Mouse (Mus musculus): ENCODE measurements at regions not wholly inside any gene's neighbourhood (a gene's known extent, or its start where the extent isn't known, plus 50 kb on each side); places are given as distances from the start of the nearest gene placed in this dataset.

GRCm38 (mm10) chr3:27767188-27767587 is 56.1 kb upstream of the Fndc3b start:
- H3K27ac ChIP-seq (replicated peaks) = no peak overlapping the region
- H3K4me1 ChIP-seq = peaks cover 20% of the 10 kb centered on the region; the same call in 1 of the 2 replicates
- H3K36me3 ChIP-seq = no peaks in the 10 kb centered on the region
- H3K9ac ChIP-seq = no peak overlapping the region
- no peak overlapping the region for H3K4me2 ChIP-seq (replicated peaks)
- no peak for ATAC-seq (ENCODE audit: insufficient number of reproducible peaks, low FRiP score, low TSS enrichment, low read depth)
- 74% methylated on average over 8 of the region's 8 CpGs for WGBS
- H3K27me3 ChIP-seq = no peaks in the 10 kb centered on the region
- no peak overlapping the region for H3K4me3 ChIP-seq (replicated peaks)
- no peaks in the 10 kb centered on the region for H3K9me3 ChIP-seq (replicated peaks)

DNA sequence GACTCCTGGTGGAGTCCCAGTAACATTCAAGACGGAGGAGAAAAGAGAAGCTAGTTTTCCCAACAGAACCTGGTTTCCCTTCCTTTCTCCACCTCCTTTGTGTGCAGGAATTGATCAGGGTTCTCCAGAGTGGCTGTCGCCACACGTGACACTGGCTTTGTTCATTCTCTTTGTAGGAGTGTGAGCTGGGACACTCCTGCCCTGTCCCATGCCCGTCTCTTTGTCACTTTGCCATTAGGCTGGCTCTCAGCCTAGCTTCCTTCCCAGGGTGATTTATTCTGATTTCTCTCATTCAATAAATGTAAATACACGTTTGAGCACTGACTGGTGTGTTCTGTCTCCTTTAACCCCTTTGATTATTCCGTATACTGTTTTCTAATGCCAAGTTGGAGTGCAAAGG is 55.3 kb upstream of the Fndc3b start:
- WGBS = 59% methylated on average over 6 of the region's 6 CpGs
- Histone ChIP-seq H3K27ac (replicated peaks) (peak overlapping the region; percentile 81), H3K4me3 (replicated peaks) (no peak overlapping the region), H3K9ac (no peak overlapping the region), H3K9me3 (replicated peaks) (no peaks in the 10 kb centered on the region), H3K36me3 (no peaks in the 10 kb centered on the region), H3K4me1 (peaks cover 20% of the 10 kb centered on the region; the same call in 1 of the 2 replicates), H3K4me2 (replicated peaks) (no peak overlapping the region), H3K27me3 (no peaks in the 10 kb centered on the region)
- no peak for ATAC-seq (ENCODE audit: insufficient number of reproducible peaks, low FRiP score, low TSS enrichment, low read depth)

- no peak overlapping the region for H3K9ac ChIP-seq
- peaks cover 20% of the 10 kb centered on the region; the same call in 1 of the 2 replicates for H3K4me1 ChIP-seq
- no peak overlapping the region for H3K4me3 ChIP-seq (replicated peaks)
- 36% methylated on average over 7 of the region's 7 CpGs for WGBS
- H3K27me3 ChIP-seq = no peaks in the 10 kb centered on the region
- H3K4me2 ChIP-seq (replicated peaks) = no peak overlapping the region
- no peaks in the 10 kb centered on the region for H3K36me3 ChIP-seq
- no peak for ATAC-seq (ENCODE audit: insufficient number of reproducible peaks, low FRiP score, low TSS enrichment, low read depth)
- no peaks in the 10 kb centered on the region for H3K9me3 ChIP-seq (replicated peaks)
- H3K27ac ChIP-seq (replicated peaks) = peak overlapping the region; percentile 81
These were observed 54.8 kb upstream of the Fndc3b start for GRCm38 (mm10) chr3:27765929-27766328.

DNA sequence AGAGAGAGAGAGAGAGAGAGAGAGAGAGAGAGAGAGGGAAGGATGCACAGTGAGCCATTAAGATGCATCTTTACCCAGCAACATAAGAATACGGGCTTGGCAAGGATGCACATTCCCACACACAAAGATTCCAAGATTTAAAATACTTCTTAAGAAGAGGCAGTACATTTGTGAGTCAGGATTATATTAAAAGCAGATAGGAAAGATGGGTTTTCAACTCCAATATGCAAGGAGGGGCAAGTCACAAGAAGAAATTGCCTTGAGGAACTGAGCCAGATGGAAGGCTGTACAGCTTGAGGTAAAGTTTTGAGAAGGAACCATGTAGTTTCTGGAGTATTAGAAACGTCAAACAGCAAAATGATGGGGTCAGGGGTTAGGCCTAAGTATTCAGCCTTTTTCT is 53.4 kb upstream of the Fndc3b start:
- Histone ChIP-seq H3K4me2 (replicated peaks) (no peak overlapping the region), H3K27ac (replicated peaks) (peak overlapping the region; percentile 53), H3K36me3 (no peaks in the 10 kb centered on the region), H3K9me3 (replicated peaks) (no peaks in the 10 kb centered on the region), H3K9ac (no peak overlapping the region), H3K4me1 (peaks cover 22% of the 10 kb centered on the region; the same call in 1 of the 2 replicates), H3K27me3 (no peaks in the 10 kb centered on the region), H3K4me3 (replicated peaks) (no peak overlapping the region)
- WGBS = 47% methylated on average over 2 of the region's 2 CpGs
- ATAC-seq (ENCODE audit: insufficient number of reproducible peaks, low FRiP score, low TSS enrichment, low read depth) = no peak

DNA sequence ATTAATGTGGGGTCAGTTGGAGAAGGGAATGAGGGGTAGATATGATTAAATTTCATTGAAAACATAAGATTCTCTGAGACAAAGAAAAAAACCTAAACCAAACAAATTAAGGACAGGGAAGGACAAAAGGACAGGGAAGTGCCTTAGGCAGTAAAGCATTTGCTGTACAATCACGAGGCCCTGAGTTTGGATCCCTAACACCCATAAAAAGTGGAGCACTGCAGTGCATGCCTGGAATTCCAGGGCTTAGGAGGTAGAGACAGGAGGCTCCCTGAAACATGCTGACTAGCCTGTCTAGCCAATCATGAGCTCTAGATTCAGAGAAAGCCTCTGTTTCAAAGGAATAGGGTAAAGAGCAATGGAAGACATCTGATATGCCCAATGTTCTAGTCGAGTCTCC is 49.9 kb upstream of the Fndc3b start:
- no peaks in the 10 kb centered on the region for H3K27me3 ChIP-seq
- H3K27ac ChIP-seq (replicated peaks) = no peak overlapping the region
- 34% methylated on average over 2 of the region's 2 CpGs for WGBS
- ATAC-seq (ENCODE audit: insufficient number of reproducible peaks, low FRiP score, low TSS enrichment, low read depth) = no peak
- H3K9me3 ChIP-seq (replicated peaks) = no peaks in the 10 kb centered on the region
- H3K4me3 ChIP-seq (replicated peaks) = no peak overlapping the region
- H3K4me1 ChIP-seq = peaks cover 12% of the 10 kb centered on the region; the same call in 1 of the 2 replicates
- no peak overlapping the region for H3K9ac ChIP-seq
- no peaks in the 10 kb centered on the region for H3K36me3 ChIP-seq
- no peak overlapping the region for H3K4me2 ChIP-seq (replicated peaks)

Measured in embryonic facial prominence, embryonic 15.5 days (tissue).